Mouse (Mus musculus): Measurements from ENCODE around the gene Lrrc4b. TPM values are rescaled to one million over a fixed set of nuclear protein-coding genes. Genes with fewer than 3 reads are reported as not detected.

Lrrc4b gene
- polyA plus RNA-seq, 1 experiment: not detected

- Histone ChIP-seq H3K79me2 (ENCODE audit: control insufficient read depth, insufficient read depth) (peaks cover 18% of the 10 kb centered on the region), H3ac (ENCODE audit: control insufficient read depth, insufficient read length, low read depth) (no peak overlapping the region)
- no peak for TF ChIP-seq MYOG (IDR thresholded peaks at IDR 0.05; ENCODE audit: control insufficient read depth, extremely low read depth, insufficient read length)
- no peak for TF ChIP-seq CEBPB (IDR thresholded peaks at IDR 0.05; ENCODE audit: low read depth)
- TF ChIP-seq FOSL1 (IDR thresholded peaks at IDR 0.05; ENCODE audit: insufficient read depth, low read length, poor library complexity, severe bottlenecking): no peak
- no peak for TF ChIP-seq MAX (IDR thresholded peaks at IDR 0.05)
- no peak for TF ChIP-seq MYOD1 (IDR thresholded peaks at IDR 0.05; ENCODE audit: control insufficient read depth, insufficient read length, low read depth)
- TF ChIP-seq CTCF (IDR thresholded peaks at IDR 0.05; ENCODE audit: control insufficient read depth, insufficient read depth, insufficient read length): no peak
- no peak for TF ChIP-seq USF1 (IDR thresholded peaks at IDR 0.05; ENCODE audit: low read depth)
These were observed 70.1 kb downstream of the Lrrc4b start for GRCm38 (mm10) chr7:44498922-44499321.

GRCm38 (mm10) chr7:44500046-44500445, 71.2 kb downstream of the Lrrc4b start:
- TF ChIP-seq CTCF (IDR thresholded peaks at IDR 0.05; ENCODE audit: control insufficient read depth, insufficient read depth, insufficient read length) (no peak), CEBPB (IDR thresholded peaks at IDR 0.05; ENCODE audit: low read depth) (no peak)
- Histone ChIP-seq H3K79me3 (ENCODE audit: low read depth) (peaks cover 7% of the 10 kb centered on the region), H3K79me2 (ENCODE audit: control insufficient read depth, insufficient read depth) (peaks cover 6% of the 10 kb centered on the region), H3K27me3 (ENCODE audit: control insufficient read depth, insufficient read depth, insufficient read length) (no peaks in the 10 kb centered on the region), H3K36me3 (ENCODE audit: control insufficient read depth, insufficient read depth) (no peaks in the 10 kb centered on the region), H3ac (ENCODE audit: control insufficient read depth, insufficient read length, low read depth) (no peak overlapping the region), H3K4me3 (ENCODE audit: insufficient read depth, poor library complexity, severe bottlenecking) (no peak overlapping the region)

More at GRCm38 (mm10) chr7:44498922-44499321, 70.1 kb downstream of the Lrrc4b start:
- Histone ChIP-seq H3K27me3 (ENCODE audit: control insufficient read depth, insufficient read depth, insufficient read length) (no peaks in the 10 kb centered on the region), H3K4me3 (ENCODE audit: insufficient read depth, poor library complexity, severe bottlenecking) (no peak overlapping the region), H3K36me3 (ENCODE audit: control insufficient read depth, insufficient read depth) (no peaks in the 10 kb centered on the region), H3K79me3 (ENCODE audit: low read depth) (peaks cover 13% of the 10 kb centered on the region)

- no peaks in the 10 kb centered on the region for H3K79me3 ChIP-seq (ENCODE audit: low read depth)
- no peaks in the 10 kb centered on the region for H3K36me3 ChIP-seq (ENCODE audit: control insufficient read depth, insufficient read depth)
- H3ac ChIP-seq (ENCODE audit: control insufficient read depth, insufficient read length, low read depth): no peak overlapping the region
- peaks cover 8% of the 10 kb centered on the region for H3K27me3 ChIP-seq (ENCODE audit: control insufficient read depth, insufficient read depth, insufficient read length)
- H3K79me2 ChIP-seq (ENCODE audit: control insufficient read depth, insufficient read depth): no peaks in the 10 kb centered on the region
- TF ChIP-seq FOSL1 (IDR thresholded peaks at IDR 0.05; ENCODE audit: insufficient read depth, low read length, poor library complexity, severe bottlenecking) (no peak), CTCF (IDR thresholded peaks at IDR 0.05; ENCODE audit: control insufficient read depth, insufficient read depth, insufficient read length) (peak; percentile 55)
- H3K4me3 ChIP-seq (ENCODE audit: insufficient read depth, poor library complexity, severe bottlenecking): no peak overlapping the region
These were observed 72.8 kb downstream of the Lrrc4b start for GRCm38 (mm10) chr7:44501563-44502115.

DNA sequence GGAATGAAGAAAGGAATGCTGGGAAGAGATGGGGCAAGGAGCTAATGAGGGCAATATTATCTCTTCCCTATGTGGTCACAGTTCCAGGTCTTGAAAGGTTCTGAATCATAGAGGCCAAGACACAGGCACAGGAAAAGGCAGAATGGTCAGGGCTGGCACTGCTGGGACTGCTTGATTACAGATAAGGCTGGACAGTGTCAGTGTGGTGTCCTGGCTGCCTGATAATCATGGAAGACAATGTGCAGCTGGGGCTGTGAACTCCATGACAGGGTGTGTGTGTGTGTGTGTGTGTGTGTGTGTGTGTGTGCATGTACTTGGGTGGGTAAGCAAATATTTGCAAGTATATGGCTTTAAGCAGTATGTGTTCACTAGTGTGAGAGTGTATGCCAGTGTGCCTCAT, 78.7 kb downstream of the Lrrc4b start:
- H3K79me3 ChIP-seq (ENCODE audit: low read depth): no peaks in the 10 kb centered on the region
- H3K79me2 ChIP-seq (ENCODE audit: control insufficient read depth, insufficient read depth): no peaks in the 10 kb centered on the region
- H3K4me3 ChIP-seq (ENCODE audit: insufficient read depth, poor library complexity, severe bottlenecking): no peak overlapping the region
- no peak overlapping the region for H3ac ChIP-seq (ENCODE audit: control insufficient read depth, insufficient read length, low read depth)
- TF ChIP-seq MAX (IDR thresholded peaks at IDR 0.05) (no peak), FOSL1 (IDR thresholded peaks at IDR 0.05; ENCODE audit: insufficient read depth, low read length, poor library complexity, severe bottlenecking) (no peak), CTCF (IDR thresholded peaks at IDR 0.05; ENCODE audit: control insufficient read depth, insufficient read depth, insufficient read length) (no peak), MYOG (IDR thresholded peaks at IDR 0.05; ENCODE audit: control insufficient read depth, extremely low read depth, insufficient read length) (no peak), USF1 (IDR thresholded peaks at IDR 0.05; ENCODE audit: low read depth) (no peak), MYOD1 (IDR thresholded peaks at IDR 0.05; ENCODE audit: control insufficient read depth, insufficient read length, low read depth) (no peak), CEBPB (IDR thresholded peaks at IDR 0.05; ENCODE audit: low read depth) (no peak)
- peaks cover 40% of the 10 kb centered on the region for H3K27me3 ChIP-seq (ENCODE audit: control insufficient read depth, insufficient read depth, insufficient read length)
- H3K36me3 ChIP-seq (ENCODE audit: control insufficient read depth, insufficient read depth): no peaks in the 10 kb centered on the region

Small RNA genes within 50 kb of the gene (microRNA-seq; reads per million reads assigned to microRNA genes)
- 0.24 reads per million for gene Mir7052 (ENCODE audit: borderline microRNAs expressed)

Other genes starting within 250 kb of the Lrrc4b start
- gene Klk1b24, start 240.8 kb upstream of the Lrrc4b start, polyA plus RNA-seq (2012; fragmentation: generic; extraction: Trizol): not detected
- gene Klk1b3, start 230.8 kb upstream of the Lrrc4b start, polyA plus RNA-seq (2012; fragmentation: generic; extraction: Trizol): not detected
- gene Klk1b4, start 221.6 kb upstream of the Lrrc4b start, polyA plus RNA-seq (2012; fragmentation: generic; extraction: Trizol): not detected
- gene Klk1b5, start 213.1 kb upstream of the Lrrc4b start, polyA plus RNA-seq (2012; fragmentation: generic; extraction: Trizol): not detected
- gene Klk1, start 203.7 kb upstream of the Lrrc4b start, polyA plus RNA-seq (2012; fragmentation: generic; extraction: Trizol): not detected
- 0.06 TPM for gene Gm36864, start 192.8 kb upstream of the Lrrc4b start, polyA plus RNA-seq (2012; fragmentation: generic; extraction: Trizol)
- gene 1700028J19Rik, start 182.3 kb upstream of the Lrrc4b start, polyA plus RNA-seq (2012; fragmentation: generic; extraction: Trizol): 0.68 TPM
- 68.9 TPM for gene 2410002F23Rik, start 182.3 kb upstream of the Lrrc4b start, polyA plus RNA-seq (2012; fragmentation: generic; extraction: Trizol)
- not detected for gene Acp4, start 171.6 kb upstream of the Lrrc4b start, polyA plus RNA-seq (2012; fragmentation: generic; extraction: Trizol)
- gene Gm15517, start 167.6 kb upstream of the Lrrc4b start, polyA plus RNA-seq (2012; fragmentation: generic; extraction: Trizol): not detected
- 0.30 TPM for gene Clec11a, start 122.1 kb upstream of the Lrrc4b start, polyA plus RNA-seq (2012; fragmentation: generic; extraction: Trizol)
- under 0.01 TPM for gene Shank1, start 118.8 kb upstream of the Lrrc4b start, polyA plus RNA-seq (2012; fragmentation: generic; extraction: Trizol)
- gene Syt3, start 44.9 kb upstream of the Lrrc4b start, polyA plus RNA-seq (2012; fragmentation: generic; extraction: Trizol): not detected
- gene 1700008O03Rik, start 43.2 kb upstream of the Lrrc4b start, polyA plus RNA-seq (2012; fragmentation: generic; extraction: Trizol): 0.11 TPM
- gene Aspdh, start 36.4 kb downstream of the Lrrc4b start, polyA plus RNA-seq (2012; fragmentation: generic; extraction: Trizol): not detected
- gene Josd2, start 39.0 kb downstream of the Lrrc4b start, polyA plus RNA-seq (2012; fragmentation: generic; extraction: Trizol): 77.5 TPM
- 93.5 TPM for gene Emc10, start 67.5 kb downstream of the Lrrc4b start, polyA plus RNA-seq (2012; fragmentation: generic; extraction: Trizol)
- gene Fam71e1, start 67.6 kb downstream of the Lrrc4b start, polyA plus RNA-seq (2012; fragmentation: generic; extraction: Trizol): 0.95 TPM
- not detected for gene Mybpc2, start 95.6 kb downstream of the Lrrc4b start, polyA plus RNA-seq (2012; fragmentation: generic; extraction: Trizol)
- 0.01 TPM for gene Spib, start 103.1 kb downstream of the Lrrc4b start, polyA plus RNA-seq (2012; fragmentation: generic; extraction: Trizol)
- 66.1 TPM for gene Pold1, start 119.8 kb downstream of the Lrrc4b start, polyA plus RNA-seq (2012; fragmentation: generic; extraction: Trizol)
- 61.0 TPM for gene Nr1h2, start 124.9 kb downstream of the Lrrc4b start, polyA plus RNA-seq (2012; fragmentation: generic; extraction: Trizol)
- not detected for gene Napsa, start 143.4 kb downstream of the Lrrc4b start, polyA plus RNA-seq (2012; fragmentation: generic; extraction: Trizol)
- gene Kcnc3, start 161.6 kb downstream of the Lrrc4b start, polyA plus RNA-seq (2012; fragmentation: generic; extraction: Trizol): 0.26 TPM
- 0.01 TPM for gene Myh14, start 241.8 kb downstream of the Lrrc4b start, polyA plus RNA-seq (2012; fragmentation: generic; extraction: Trizol)